Mouse (Mus musculus): ENCODE results near the gene Adra2b. TPM values are rescaled to one million over a fixed set of nuclear protein-coding genes. Genes with fewer than 3 reads are reported as not detected.

Adra2b gene
- polyA plus RNA-seq, 1 experiment, result 0.64 TPM

- Histone ChIP-seq H3K4me3 (replicated peaks; ENCODE audit: insufficient read depth, low read depth, low read length) (peak within 1 kb of the TSS; percentile 55), H3K4me1 (ENCODE audit: control insufficient read depth, insufficient read depth, low read length) (no peaks in the 10 kb centered on the region), H3K27ac (ENCODE audit: insufficient read depth, low read length) (no peak within 1 kb of the TSS), H3K27me3 (ENCODE audit: control insufficient read depth, insufficient read depth, low read length) (no peaks in the 10 kb centered on the region)
- TF ChIP-seq CTCF (IDR thresholded peaks at IDR 0.05; ENCODE audit: borderline replicate concordance, insufficient read depth, low read depth, low read length), result no peak
- TF ChIP-seq POLR2A (IDR thresholded peaks at IDR 0.05; ENCODE audit: borderline replicate concordance, insufficient read depth, low read length), result no peak
- 1% methylated on average over 71 of the region's 76 CpGs for WGBS
- peak; percentile 72 to 73 for DNase-seq
Measured at GRCm38 (mm10) chr2:127335767-127336496, 27.1 kb upstream of the Adra2b start, which contains the start of gene Dusp2. Dusp2 (plus strand) TSS chr2:127336159.

- TF ChIP-seq POLR2A (IDR thresholded peaks at IDR 0.05; ENCODE audit: borderline replicate concordance, insufficient read depth, low read length) (no peak), CTCF (IDR thresholded peaks at IDR 0.05; ENCODE audit: borderline replicate concordance, insufficient read depth, low read depth, low read length) (no peak)
- H3K4me1 ChIP-seq (ENCODE audit: control insufficient read depth, insufficient read depth, low read length), result no peaks in the 10 kb centered on the region
- peak overlapping the region; percentile 55 for H3K4me3 ChIP-seq (replicated peaks; ENCODE audit: insufficient read depth, low read depth, low read length)
- no peak overlapping the region for H3K27ac ChIP-seq (ENCODE audit: insufficient read depth, low read length)
- no peak for DNase-seq
- 3% methylated on average over 33 of the region's 33 CpGs for WGBS
- H3K27me3 ChIP-seq (ENCODE audit: control insufficient read depth, insufficient read depth, low read length), result no peaks in the 10 kb centered on the region
Measured at GRCm38 (mm10) chr2:127336497-127336832, 26.5 kb upstream of the Adra2b start.

- Histone ChIP-seq H3K27ac (ENCODE audit: insufficient read depth, low read length) (no peak overlapping the region), H3K4me3 (replicated peaks; ENCODE audit: insufficient read depth, low read depth, low read length) (peak overlapping the region; percentile 55), H3K27me3 (ENCODE audit: control insufficient read depth, insufficient read depth, low read length) (no peaks in the 10 kb centered on the region), H3K4me1 (ENCODE audit: control insufficient read depth, insufficient read depth, low read length) (no peaks in the 10 kb centered on the region)
- DNase-seq, result no peak
- TF ChIP-seq POLR2A (IDR thresholded peaks at IDR 0.05; ENCODE audit: borderline replicate concordance, insufficient read depth, low read length), result no peak
- no peak for TF ChIP-seq CTCF (IDR thresholded peaks at IDR 0.05; ENCODE audit: borderline replicate concordance, insufficient read depth, low read depth, low read length)
- 44% methylated on average over 5 of the region's 5 CpGs for WGBS
Measured at GRCm38 (mm10) chr2:127336885-127337284, 26.1 kb upstream of the Adra2b start.

DNA sequence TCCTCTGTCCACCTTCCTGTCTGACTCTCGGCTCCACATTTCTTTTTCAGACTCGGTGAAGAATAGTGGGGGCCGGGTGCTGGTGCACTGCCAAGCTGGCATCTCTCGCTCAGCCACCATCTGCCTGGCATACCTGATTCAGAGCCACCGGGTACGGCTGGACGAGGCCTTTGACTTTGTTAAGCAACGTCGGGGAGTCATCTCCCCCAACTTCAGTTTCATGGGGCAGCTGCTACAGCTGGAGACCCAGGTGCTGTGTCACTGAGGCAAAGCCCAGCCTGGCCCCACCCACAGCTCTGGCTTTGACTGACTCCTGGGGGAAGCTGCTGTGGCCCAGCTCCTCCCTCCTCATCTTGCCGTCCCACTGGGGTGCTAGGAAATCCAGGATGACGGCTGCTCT is 25.5 kb upstream of the Adra2b start:
- peak; percentile 33 to 39 for DNase-seq
- H3K4me3 ChIP-seq (replicated peaks; ENCODE audit: insufficient read depth, low read depth, low read length), result no peak overlapping the region
- no peak for TF ChIP-seq CTCF (IDR thresholded peaks at IDR 0.05; ENCODE audit: borderline replicate concordance, insufficient read depth, low read depth, low read length)
- no peak for TF ChIP-seq POLR2A (IDR thresholded peaks at IDR 0.05; ENCODE audit: borderline replicate concordance, insufficient read depth, low read length)
- no peaks in the 10 kb centered on the region for H3K4me1 ChIP-seq (ENCODE audit: control insufficient read depth, insufficient read depth, low read length)
- no peak overlapping the region for H3K27ac ChIP-seq (ENCODE audit: insufficient read depth, low read length)
- WGBS, result 33% methylated on average over 11 of the region's 11 CpGs
- H3K27me3 ChIP-seq (ENCODE audit: control insufficient read depth, insufficient read depth, low read length), result no peaks in the 10 kb centered on the region

- 90% methylated on average over 7 of the region's 7 CpGs for WGBS
- TF ChIP-seq CTCF (IDR thresholded peaks at IDR 0.05; ENCODE audit: borderline replicate concordance, insufficient read depth, low read depth, low read length) (no peak), POLR2A (IDR thresholded peaks at IDR 0.05; ENCODE audit: borderline replicate concordance, insufficient read depth, low read length) (no peak)
- DNase-seq, result no peak
- Histone ChIP-seq H3K27ac (ENCODE audit: insufficient read depth, low read length) (no peak overlapping the region), H3K27me3 (ENCODE audit: control insufficient read depth, insufficient read depth, low read length) (no peaks in the 10 kb centered on the region), H3K4me3 (replicated peaks; ENCODE audit: insufficient read depth, low read depth, low read length) (no peak overlapping the region), H3K4me1 (ENCODE audit: control insufficient read depth, insufficient read depth, low read length) (no peaks in the 10 kb centered on the region)
Measured at GRCm38 (mm10) chr2:127338012-127338411, 25.0 kb upstream of the Adra2b start.

- no peak within 1 kb of the TSS for H3K4me3 ChIP-seq (replicated peaks; ENCODE audit: insufficient read depth, low read depth, low read length)
Measured at GRCm38 (mm10) chr2:127338416-127338815, 24.6 kb upstream of the Adra2b start, which contains the start of gene Astl. Astl (plus strand) TSS chr2:127338639.

GRCm38 (mm10) chr2:127338833-127339232 is 24.2 kb upstream of the Adra2b start:
- no peak for TF ChIP-seq POLR2A (IDR thresholded peaks at IDR 0.05; ENCODE audit: borderline replicate concordance, insufficient read depth, low read length)
- TF ChIP-seq CTCF (IDR thresholded peaks at IDR 0.05; ENCODE audit: borderline replicate concordance, insufficient read depth, low read depth, low read length), result no peak
- H3K27me3 ChIP-seq (ENCODE audit: control insufficient read depth, insufficient read depth, low read length), result no peaks in the 10 kb centered on the region
- WGBS, result 72% methylated on average over 4 of the region's 4 CpGs
- no peak for DNase-seq
- no peaks in the 10 kb centered on the region for H3K4me1 ChIP-seq (ENCODE audit: control insufficient read depth, insufficient read depth, low read length)
- H3K4me3 ChIP-seq (replicated peaks; ENCODE audit: insufficient read depth, low read depth, low read length), result no peak overlapping the region
- no peak overlapping the region for H3K27ac ChIP-seq (ENCODE audit: insufficient read depth, low read length)

More at GRCm38 (mm10) chr2:127338416-127338815, 24.6 kb upstream of the Adra2b start, which contains the start of gene Astl:
- Histone ChIP-seq H3K27ac (ENCODE audit: insufficient read depth, low read length) (no peak within 1 kb of the TSS), H3K4me1 (ENCODE audit: control insufficient read depth, insufficient read depth, low read length) (no peaks in the 10 kb centered on the region), H3K27me3 (ENCODE audit: control insufficient read depth, insufficient read depth, low read length) (no peaks in the 10 kb centered on the region)
- 93% methylated on average over 4 of the region's 4 CpGs for WGBS
- TF ChIP-seq POLR2A (IDR thresholded peaks at IDR 0.05; ENCODE audit: borderline replicate concordance, insufficient read depth, low read length) (no peak), CTCF (IDR thresholded peaks at IDR 0.05; ENCODE audit: borderline replicate concordance, insufficient read depth, low read depth, low read length) (no peak)
- no peak for DNase-seq

DNA sequence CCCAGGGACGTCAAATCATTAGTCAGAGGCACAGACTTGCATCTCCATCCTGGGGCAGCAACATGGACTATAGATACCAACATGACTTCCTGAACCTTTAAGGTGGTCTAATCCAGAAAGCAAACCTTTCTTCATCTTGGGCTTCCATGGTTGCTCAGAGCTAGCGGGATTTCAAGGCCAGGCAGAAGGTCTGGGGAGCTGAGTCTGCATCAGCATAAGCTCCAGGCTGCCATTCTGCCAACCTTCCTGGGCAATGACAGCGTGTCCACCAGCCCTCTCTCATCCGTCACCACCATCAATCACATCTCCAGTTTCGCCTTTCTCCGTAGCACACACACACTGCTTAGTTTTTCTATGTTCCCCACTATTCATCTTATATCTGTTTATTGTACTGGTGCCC is 23.7 kb upstream of the Adra2b start:
- no peak for TF ChIP-seq POLR2A (IDR thresholded peaks at IDR 0.05; ENCODE audit: borderline replicate concordance, insufficient read depth, low read length)
- no peak for TF ChIP-seq CTCF (IDR thresholded peaks at IDR 0.05; ENCODE audit: borderline replicate concordance, insufficient read depth, low read depth, low read length)
- H3K27ac ChIP-seq (ENCODE audit: insufficient read depth, low read length), result no peak overlapping the region
- H3K27me3 ChIP-seq (ENCODE audit: control insufficient read depth, insufficient read depth, low read length), result no peaks in the 10 kb centered on the region
- no peak for DNase-seq
- H3K4me1 ChIP-seq (ENCODE audit: control insufficient read depth, insufficient read depth, low read length), result no peaks in the 10 kb centered on the region
- 89% methylated on average over 6 of the region's 6 CpGs for WGBS
- H3K4me3 ChIP-seq (replicated peaks; ENCODE audit: insufficient read depth, low read depth, low read length), result no peak overlapping the region

All from cerebellum, adult 2 months (tissue).